Mouse (Mus musculus): Measurements from ENCODE around the gene Smtn.

Gene Smtn

GRCm38 (mm10) chr11:3509181-3510085, 31.0 kb downstream of the Smtn start:
- no peak for DNase-seq (ENCODE audit: low spot score in 2 of 2)

DNA sequence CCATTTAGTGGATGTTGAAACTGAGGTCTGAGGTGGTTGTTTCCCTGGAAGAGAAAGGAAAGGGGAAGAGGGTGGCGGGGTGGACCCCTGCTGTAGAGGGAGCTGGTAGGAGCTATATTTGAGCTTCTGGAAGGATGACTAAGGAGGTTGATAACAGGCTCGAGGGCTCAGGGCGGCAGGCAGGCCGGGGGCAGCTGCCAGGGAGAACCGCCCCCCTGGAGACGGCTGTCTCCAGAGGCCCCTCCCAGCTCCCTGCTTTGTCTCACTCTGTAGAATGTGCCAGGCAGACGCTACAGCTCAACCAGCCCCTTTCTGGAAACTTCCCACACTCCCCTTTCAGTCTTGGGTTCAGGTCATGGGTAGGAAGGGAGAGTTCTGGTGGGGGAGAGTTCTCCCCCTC, 32.2 kb downstream of the Smtn start:
- DNase-seq (ENCODE audit: low spot score in 2 of 2), result no peak

DNA sequence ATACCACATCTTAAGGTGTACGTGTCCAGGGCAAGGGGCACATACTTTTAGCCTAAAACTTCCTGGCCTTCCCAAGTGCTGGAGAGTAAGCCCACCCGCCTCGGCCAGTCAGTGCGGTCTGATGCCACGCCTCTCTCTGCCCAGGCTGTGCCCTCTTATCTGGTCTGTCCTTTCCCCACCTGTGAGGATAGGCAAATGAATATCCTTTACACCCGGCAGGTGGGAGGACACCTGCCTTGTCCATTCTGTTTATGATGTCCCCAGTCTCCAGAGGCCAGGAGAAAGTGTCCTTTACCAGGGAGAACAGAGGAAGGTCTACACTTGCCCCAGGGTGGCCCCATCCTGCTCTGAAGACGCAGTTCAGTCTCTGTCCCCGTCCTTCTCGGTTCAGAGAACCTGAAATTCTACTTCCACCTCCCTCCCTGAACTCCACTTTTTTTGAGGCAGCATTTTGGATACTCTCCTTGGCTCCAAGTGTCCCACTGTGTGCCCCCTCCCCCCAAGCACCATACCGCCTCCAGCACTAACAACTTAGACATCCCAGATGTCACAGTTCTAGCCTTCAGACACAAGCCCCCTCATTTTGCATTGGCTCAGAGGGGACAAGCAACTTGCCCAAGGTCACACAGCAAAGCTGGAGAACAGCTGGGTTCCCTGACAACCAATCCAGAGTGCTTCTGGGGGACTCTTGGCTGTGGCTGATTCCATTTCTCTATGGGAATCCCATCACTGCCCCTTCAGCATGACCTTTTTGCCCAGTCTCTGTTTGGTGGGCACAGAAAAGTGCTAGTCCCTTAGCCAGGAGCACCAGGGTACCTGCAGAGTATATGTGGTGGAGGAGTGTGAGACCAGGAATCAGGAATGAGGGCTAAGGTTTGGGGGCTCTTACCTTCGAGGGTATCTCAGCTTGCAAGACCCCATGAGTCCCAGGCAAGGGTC, 36.4 kb downstream of the Smtn start:
- DNase-seq (ENCODE audit: low spot score in 2 of 2), result no peak

DNA sequence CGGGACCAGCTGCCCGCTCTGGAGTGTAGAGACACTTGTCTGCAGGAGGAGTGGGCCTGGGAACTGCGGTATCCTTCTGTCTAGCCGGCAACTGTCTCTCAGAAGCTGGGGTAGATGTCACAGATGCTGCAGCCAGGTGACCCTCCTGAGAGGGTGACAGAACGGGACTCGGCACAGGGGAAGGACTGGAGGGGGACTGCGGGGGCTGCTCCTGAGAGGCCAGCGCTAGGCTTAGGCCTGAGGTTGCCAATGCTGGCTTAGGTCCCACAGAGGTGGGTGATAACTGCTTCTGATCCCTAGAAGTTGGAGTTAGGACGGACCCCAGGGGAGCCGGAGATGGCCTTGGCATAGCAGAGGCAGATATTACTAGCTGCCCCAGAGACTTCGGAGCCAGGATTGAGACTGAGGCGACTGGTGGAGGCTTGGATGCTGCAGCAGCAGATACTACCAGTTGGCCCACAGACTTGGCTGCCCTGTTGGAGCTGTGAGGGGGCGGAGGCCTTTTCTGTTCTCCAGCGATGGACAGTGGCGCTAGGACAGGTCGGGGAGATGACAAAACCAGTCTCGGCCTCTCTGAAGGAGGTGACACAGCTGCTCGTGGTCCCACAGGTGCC, 37.8 kb downstream of the Smtn start:
- no peak for DNase-seq (ENCODE audit: low spot score in 2 of 2)

DNA sequence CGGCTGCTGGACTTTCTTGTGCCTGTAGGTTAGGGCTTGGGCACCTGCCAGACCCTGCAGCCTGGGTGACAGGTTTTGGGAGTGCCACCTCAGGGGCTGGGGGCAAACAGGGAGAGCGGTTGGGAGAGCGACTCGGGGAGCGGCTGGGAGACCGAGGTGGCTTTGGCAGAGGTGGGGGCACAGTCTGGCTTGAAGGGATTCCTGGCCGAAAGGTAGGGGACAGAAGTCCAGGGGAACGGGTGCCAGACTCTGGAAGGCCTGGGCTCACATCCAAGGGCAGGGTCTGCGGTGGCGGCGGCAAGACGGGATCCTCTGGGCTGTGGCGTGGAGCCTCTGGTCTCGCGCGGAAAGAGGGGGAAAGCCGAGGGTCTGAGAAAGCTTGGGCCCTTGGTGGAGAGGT, 38.4 kb downstream of the Smtn start:
- no peak for DNase-seq (ENCODE audit: low spot score in 2 of 2)

DNA sequence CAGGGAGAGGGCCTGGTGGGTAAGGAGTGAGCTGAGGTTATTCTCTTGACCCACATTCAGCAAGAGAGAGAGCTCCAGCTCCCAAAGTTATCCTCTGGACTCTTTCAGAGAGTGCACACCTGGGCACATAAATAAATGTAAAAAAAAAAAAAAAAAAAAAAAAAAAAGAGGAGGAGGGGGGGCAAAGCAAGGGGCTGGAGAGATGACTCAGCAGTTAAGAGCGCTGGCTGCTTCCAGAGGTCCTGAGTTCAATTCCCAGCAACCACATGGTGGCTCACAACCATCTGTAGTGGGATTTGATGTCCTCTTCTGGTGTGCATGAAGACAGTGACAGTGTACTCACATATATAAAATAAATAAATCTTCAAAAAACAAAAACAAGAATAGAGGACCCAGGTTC, 43.1 kb downstream of the Smtn start:
- DNase-seq (ENCODE audit: low spot score in 2 of 2), result no peak

DNA sequence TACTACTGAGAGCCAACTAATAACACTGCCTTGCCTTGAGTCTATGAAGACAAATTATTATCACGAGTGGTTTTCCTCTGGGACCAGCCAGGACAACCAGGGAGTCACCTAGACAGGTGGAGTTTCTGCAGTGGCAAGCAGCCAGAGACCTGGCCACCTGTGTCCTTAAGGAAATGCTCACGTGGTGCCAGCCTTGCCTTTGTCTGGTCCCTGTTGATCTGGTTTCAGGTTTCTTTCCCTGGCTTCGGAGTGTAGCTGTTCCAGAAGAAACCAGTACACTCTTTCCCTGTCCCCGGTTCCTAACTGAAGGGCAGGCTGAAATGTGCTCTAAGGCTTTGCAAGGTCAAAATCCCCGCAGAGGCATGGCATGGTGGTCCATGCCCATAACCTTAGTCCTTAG, 43.7 kb downstream of the Smtn start:
- no peak for DNase-seq (ENCODE audit: low spot score in 2 of 2)

- no peak for DNase-seq (ENCODE audit: low spot score in 2 of 2)
Measured at GRCm38 (mm10) chr11:3495496-3495895, 44.9 kb downstream of the Smtn start.

DNA sequence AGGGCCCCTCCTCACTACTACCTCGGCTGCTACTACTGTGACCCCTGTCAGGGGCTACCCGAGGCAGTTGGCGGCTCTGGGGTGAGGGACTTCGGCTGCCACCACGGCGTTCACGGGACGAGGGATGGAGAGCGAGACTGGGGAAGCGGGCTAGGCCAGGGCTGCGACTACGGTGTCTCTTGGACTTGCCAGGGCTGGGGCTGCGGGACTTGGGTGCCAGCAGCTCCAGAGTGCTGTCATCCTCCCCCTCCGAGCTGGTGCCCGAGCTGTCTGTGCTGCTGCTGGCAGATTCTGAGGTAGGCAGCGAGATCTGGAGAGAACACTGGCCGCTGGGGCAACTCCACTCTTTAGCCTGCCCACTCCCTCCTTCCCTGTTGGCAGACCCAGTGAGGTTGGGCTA, 45.6 kb downstream of the Smtn start:
- no peak for DNase-seq (ENCODE audit: low spot score in 2 of 2)

DNA sequence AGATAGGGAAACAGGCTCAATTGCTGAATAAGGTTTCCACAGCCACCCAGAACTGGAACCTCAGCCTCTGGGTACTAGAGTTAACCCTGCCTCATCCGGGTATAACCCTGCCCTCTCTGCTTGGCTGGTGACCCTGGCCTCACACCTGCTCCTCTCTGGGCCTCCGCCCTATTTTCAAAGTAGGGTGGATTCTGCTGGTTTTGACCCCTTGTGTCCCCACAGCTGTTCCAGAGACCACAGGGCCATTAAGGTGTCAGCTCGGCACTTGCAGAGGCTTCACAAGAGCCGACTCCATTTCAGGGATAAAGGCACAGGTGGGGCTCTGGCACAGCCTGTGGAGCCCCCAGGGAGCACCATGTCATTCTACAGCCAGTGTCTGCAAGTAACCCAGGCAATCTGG, 47.7 kb downstream of the Smtn start:
- DNase-seq (ENCODE audit: low spot score in 2 of 2), result no peak

GRCm38 (mm10) chr11:3489036-3489435, 51.4 kb downstream of the Smtn start:
- no peak for DNase-seq (ENCODE audit: low spot score in 2 of 2)

DNA sequence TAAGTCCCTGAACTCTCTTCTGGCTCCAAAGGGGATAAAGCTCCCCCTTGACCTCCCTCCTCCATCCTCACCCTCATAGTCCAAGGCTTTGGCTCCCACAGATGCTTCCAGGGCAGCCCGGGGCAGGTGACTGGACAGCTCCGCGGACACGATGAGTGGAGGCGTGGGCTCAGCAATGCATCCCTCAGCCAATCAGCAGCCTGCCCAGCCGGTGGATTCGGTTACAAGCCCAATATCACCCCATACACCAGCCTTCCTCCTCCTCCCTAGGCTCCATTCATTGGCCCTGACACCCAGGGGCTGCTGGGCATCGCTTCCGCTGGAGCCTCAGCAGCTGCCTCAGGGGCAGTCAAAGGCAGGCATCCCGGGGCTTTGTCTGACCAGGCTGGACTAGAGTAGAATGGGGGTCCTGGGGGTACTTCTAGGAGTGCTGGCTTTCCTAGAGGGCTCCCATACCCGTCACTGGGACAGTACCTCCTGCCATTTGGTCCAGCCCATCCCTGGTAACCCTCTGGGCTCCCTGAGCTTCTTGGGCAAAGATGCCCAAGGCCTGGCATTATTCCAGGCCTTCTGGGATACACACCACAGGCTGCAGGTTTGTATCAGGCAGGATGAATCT, 52.4 kb downstream of the Smtn start, which contains the start of gene Pla2g3:
Gene Pla2g3, plus strand, starts transcription at position 333 of the 619 bp plus-strand sequence.
- DNase-seq (ENCODE audit: low spot score in 2 of 2), result peak in 1 of 2 experiments; percentile 16

DNA sequence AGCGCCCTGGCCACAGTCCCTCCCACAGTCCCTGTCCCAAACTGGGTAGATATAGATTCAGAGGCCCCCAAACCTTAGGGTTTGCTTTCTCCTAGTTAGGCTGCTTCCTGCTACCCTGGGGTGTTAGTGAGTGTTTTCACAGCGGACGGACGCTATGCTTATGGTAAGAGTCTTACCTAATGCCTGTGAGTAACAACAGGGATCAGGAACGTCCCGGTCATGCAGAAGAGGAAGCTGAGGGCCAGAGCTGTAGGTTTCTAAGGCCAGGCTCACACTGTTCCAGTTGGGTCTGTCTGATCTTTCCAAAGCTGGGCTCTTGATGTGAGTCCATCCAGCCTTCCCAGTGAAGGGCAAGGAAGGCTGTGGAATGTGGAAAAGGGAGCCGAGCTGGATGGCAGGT, 54.1 kb downstream of the Smtn start:
- DNase-seq (ENCODE audit: low spot score in 2 of 2), result no peak

- no peak for DNase-seq (ENCODE audit: low spot score in 2 of 2)
Measured at GRCm38 (mm10) chr11:3483980-3484642, 56.3 kb downstream of the Smtn start.

DNA sequence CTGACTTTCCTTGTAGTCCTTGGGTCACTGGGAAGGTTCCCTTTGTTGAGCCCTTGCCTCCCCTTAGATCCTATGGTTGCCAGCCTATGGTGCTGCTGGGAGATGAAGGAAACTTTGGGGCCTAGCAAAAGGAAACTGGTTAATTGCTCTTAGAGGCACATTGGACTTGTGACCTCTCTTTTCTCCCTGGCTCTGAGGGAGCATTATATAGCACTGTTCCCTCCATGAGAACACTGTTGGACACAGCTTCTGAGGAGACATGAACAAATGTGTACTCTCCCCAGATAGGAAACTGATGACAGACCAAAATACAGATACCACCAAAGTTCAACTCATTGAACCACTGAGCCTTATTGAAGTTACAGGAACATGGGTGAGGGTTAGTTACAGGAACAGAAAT, 64.9 kb downstream of the Smtn start:
- no peak for DNase-seq (ENCODE audit: low spot score in 2 of 2)

- no peak for DNase-seq (ENCODE audit: low spot score in 2 of 2)
Measured at GRCm38 (mm10) chr11:3474480-3475115, 65.8 kb downstream of the Smtn start.

DNA sequence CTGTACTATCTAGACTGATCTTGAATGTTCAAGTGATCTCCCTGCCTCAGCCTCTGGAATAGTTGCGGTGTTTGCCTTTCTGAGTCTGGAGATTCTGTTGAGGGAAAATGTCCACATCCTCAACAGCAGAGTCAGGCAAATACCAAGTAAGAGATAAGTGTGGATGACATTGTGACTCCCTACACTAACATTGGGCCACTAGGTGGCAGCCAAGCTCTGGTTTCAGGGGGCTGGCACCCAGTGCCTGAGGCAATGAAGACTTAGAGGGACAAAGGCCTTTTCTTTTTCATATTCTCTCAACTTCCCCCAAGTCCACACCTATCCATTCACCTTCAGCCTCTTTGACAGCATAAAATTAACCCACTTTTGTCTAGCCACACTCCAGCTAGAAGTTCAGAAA, 67.9 kb downstream of the Smtn start:
- peak; percentile 73 to 90 for DNase-seq (ENCODE audit: low spot score in 2 of 2)

GRCm38 (mm10) chr11:3471448-3471850, 69.0 kb downstream of the Smtn start:
- no peak for DNase-seq (ENCODE audit: low spot score in 2 of 2)

Data from cerebellum, postnatal 4 days (tissue).